Mouse (Mus musculus) limb, embryonic 15.5 days (tissue): ENCODE data around the gene Fa2h. TPM values are rescaled to one million over a fixed set of nuclear protein-coding genes. Genes with fewer than 3 reads are reported as not detected.

ENCODE experiments used
- ATAC-seq: fragments of 200-750 bp; cut with Nextera tagmentation; 2 replicates; pipeline ENCODE4 v1.8.0; 2017; ENCODE audit warnings: low read depth, moderate TSS enrichment; ENCODE audit not compliant: insufficient number of reproducible peaks, low FRiP score, low TSS enrichment
- H3K27ac ChIP-seq: fragments of 300-500 bp; sonication (generic); 2 replicates; pipeline ENCODE4 v1.5.1; 2015; ENCODE audit warnings: moderate library complexity, mild to moderate bottlenecking, inconsistent platforms
- H3K27me3 ChIP-seq: fragments of 300-500 bp; sonication (generic); 2 replicates; pipeline ENCODE4 v1.6.1; 2015; ENCODE audit warnings: inconsistent platforms
- H3K36me3 ChIP-seq: fragments of 300-500 bp; sonication (generic); 2 replicates; pipeline ENCODE4 v1.6.1; 2015; ENCODE audit warnings: inconsistent platforms
- H3K4me1 ChIP-seq: fragments of 300-500 bp; sonication (generic); 2 replicates; pipeline ENCODE4 v1.6.1; 2015; ENCODE audit warnings: inconsistent platforms
- H3K4me2 ChIP-seq: fragments of 300-500 bp; sonication (generic); 2 replicates; pipeline ENCODE4 v1.6.1; 2015; ENCODE audit warnings: mild to moderate bottlenecking, inconsistent platforms
- H3K4me3 ChIP-seq: fragments of 300-500 bp; sonication (generic); 2 replicates; pipeline ENCODE4 v1.5.1; 2015; ENCODE audit warnings: mild to moderate bottlenecking, inconsistent platforms
- H3K9ac ChIP-seq: fragments of 300-500 bp; sonication (generic); 2 replicates; pipeline ENCODE4 v1.6.1; 2015; ENCODE audit warnings: inconsistent platforms
- H3K9me3 ChIP-seq: fragments of 300-500 bp; sonication (generic); 2 replicates; pipeline ENCODE4 v1.6.1; 2016; ENCODE audit warnings: inconsistent platforms
- WGBS: fragments of 180-500 bp; shearing (Covaris S2); methylation state at CpG from one replicate; pipeline ENCODE4 v1.1.7; 2015; 5-methylcytosine and 5-hydroxymethylcytosine counted together
- polyA plus RNA-seq: library from polyadenylated mRNA; unstranded; fragments of >200 nt; fragmentation: Nextera tagmentation; extraction: Ambion mirVana; gene quantifications from 2 replicates; pipeline ENCODE4 v1.2.1, GENCODE M21; 2015

Fa2h gene
- polyA plus RNA-seq, 1 experiment from 2014 or later, result 0.12 TPM

DNA sequence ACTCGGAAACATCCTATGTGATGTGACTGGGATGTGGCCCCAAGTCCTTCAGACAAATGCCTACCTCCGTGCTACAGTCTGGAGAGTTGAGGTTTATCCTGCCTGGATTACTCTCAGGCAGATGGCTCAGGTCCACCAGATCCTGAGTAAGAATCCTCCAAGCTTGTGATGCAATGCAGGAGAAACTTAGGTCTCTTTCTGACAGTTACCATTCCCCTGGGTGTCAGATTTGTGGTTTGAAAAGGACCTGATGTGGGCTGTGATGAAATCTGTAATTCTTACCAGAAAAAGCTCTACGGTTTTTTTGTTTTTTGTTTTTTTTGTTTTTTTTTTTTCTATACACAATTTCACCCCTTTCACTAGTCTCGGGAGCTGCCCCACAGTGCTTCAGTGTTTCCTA, 4.0 kb downstream of the Fa2h start:
- no peak for ATAC-seq
- Histone ChIP-seq H3K27me3 (peaks cover 52% of the 10 kb centered on the region), H3K9ac (no peak overlapping the region), H3K4me3 (no peak overlapping the region), H3K4me1 (peaks cover 9% of the 10 kb centered on the region), H3K36me3 (no peaks in the 10 kb centered on the region), H3K27ac (no peak overlapping the region), H3K9me3 (no peaks in the 10 kb centered on the region), H3K4me2 (no peak overlapping the region)
- 78% methylated on average over 4 of the region's 4 CpGs for WGBS

DNA sequence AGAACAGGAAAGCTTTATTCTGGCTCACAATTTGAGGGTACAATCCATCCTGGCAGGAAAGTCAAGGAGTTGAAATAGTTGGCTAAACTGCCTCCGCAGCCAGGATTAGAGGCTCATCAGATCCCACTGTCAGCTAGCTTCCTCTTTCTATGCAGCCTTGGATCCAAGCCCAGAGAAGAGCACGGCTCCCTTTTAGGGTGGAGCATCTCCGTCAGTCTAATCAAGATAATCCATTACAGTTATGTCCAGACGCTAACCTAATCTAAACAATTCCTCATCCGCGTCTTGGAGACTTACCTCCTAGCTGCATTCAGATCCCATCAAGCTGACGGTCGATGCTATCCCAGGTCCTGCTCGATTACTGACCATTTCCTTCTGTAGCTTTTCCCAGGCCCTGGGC, 7.7 kb downstream of the Fa2h start:
- no peaks in the 10 kb centered on the region for H3K4me1 ChIP-seq
- H3K9me3 ChIP-seq, result no peaks in the 10 kb centered on the region
- H3K4me2 ChIP-seq, result no peak overlapping the region
- 62% methylated on average over 9 of the region's 9 CpGs for WGBS
- H3K9ac ChIP-seq, result no peak overlapping the region
- no peak overlapping the region for H3K27ac ChIP-seq
- H3K27me3 ChIP-seq, result peaks cover 30% of the 10 kb centered on the region
- H3K36me3 ChIP-seq, result no peaks in the 10 kb centered on the region
- no peak overlapping the region for H3K4me3 ChIP-seq
- ATAC-seq, result no peak

DNA sequence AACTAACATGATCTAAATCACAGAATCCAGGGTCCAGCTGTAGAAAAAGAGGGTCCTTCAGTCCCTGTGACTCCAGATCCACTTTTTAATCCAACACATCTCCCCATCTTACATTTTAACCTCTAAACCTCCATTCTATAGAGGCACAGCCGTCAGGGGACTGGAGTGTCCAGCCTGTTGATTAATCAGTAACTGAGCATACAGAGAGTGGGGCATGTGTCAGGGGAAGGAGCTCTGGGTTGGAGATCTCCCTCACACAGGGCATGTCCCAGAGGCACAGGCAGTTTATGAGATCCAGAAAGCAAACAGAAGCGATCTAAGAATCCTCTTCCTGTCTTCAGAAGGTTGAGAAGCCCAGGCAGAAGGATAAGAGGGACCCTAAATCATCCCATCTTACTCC, 9.0 kb downstream of the Fa2h start:
- WGBS, result 55% methylated on average over 2 of the region's 2 CpGs
- ATAC-seq, result no peak
- no peaks in the 10 kb centered on the region for H3K36me3 ChIP-seq
- H3K27ac ChIP-seq, result no peak overlapping the region
- no peaks in the 10 kb centered on the region for H3K4me1 ChIP-seq
- H3K9ac ChIP-seq, result no peak overlapping the region
- peaks cover 19% of the 10 kb centered on the region; the same call in 1 of the 2 replicates for H3K27me3 ChIP-seq
- no peak overlapping the region for H3K4me2 ChIP-seq
- H3K4me3 ChIP-seq, result no peak overlapping the region
- H3K9me3 ChIP-seq, result no peaks in the 10 kb centered on the region

DNA sequence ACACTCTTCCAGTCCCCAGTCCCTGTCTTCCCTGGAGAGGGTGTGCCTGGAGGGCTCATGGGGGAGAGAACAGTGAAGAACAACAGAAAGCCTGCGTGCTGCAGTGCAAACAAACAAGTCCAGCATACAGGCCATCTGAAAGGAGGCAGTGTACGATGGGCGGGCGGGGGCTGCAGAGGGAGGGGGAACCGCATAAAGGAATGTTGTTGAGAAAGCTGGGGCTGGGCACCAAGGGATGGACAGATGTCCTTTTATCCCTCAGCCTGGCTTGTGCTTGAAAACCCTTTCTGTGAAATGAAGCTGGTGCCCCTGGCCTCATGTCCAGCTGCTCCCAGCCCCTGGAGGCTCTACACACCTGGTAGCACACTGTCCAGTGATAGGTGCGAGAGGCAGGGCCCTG, 18.4 kb downstream of the Fa2h start:
- Histone ChIP-seq H3K27ac (no peak overlapping the region), H3K27me3 (no peaks in the 10 kb centered on the region), H3K9ac (no peak overlapping the region), H3K4me3 (no peak overlapping the region), H3K4me1 (no peaks in the 10 kb centered on the region), H3K9me3 (no peaks in the 10 kb centered on the region), H3K4me2 (no peak overlapping the region), H3K36me3 (no peaks in the 10 kb centered on the region)
- ATAC-seq, result no peak
- WGBS, result 66% methylated on average over 6 of the region's 6 CpGs

DNA sequence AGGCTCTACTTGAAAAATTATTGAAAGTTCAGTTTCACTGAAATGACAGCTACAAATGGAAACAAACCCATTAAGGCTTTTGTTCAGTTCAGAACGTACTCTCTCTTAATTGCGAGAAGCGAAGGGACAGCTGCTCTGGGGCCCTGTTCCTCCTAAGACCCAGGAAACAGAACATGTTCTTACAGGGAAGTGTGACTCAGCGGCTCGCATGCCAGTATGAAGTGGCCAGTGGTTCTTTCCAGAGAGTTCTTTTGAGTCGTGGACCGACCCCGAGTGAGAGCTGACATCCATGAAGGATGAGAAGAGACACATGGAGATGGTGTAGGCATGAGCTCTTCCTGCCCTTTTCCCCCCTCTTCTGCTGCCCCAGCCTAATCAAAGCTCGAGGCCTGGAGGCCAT, 23.9 kb downstream of the Fa2h start:
- no peak for ATAC-seq
- Histone ChIP-seq H3K4me3 (no peak overlapping the region), H3K27me3 (0 out of 2 replicates have a peak, but pooled peaks cover 4% of the 10 kb centered on the region), H3K9ac (no peak overlapping the region), H3K4me1 (0 out of 2 replicates have a peak, but pooled peaks cover 3% of the 10 kb centered on the region), H3K4me2 (no peak overlapping the region), H3K9me3 (no peaks in the 10 kb centered on the region), H3K36me3 (no peaks in the 10 kb centered on the region), H3K27ac (no peak overlapping the region)
- WGBS, result 79% methylated on average over 9 of the region's 9 CpGs

DNA sequence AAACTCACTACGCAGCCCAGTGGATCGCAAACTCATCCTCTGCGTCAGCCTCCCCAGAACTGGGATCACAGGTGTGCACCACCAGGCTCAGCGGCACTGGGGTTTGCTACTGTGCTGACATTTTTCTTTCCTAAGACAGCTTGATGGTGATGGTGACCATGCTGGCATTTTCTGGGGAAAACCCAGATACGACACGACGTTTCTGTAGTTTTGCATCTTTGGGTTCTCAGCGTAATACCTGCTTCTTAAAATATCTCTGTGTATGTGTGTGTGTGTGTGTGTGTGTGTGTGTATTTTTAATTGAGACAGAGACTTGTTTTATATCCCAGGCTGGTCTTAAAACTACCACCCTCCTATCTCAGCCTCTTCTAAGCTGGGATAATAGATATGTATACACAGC, 26.3 kb downstream of the Fa2h start:
- Histone ChIP-seq H3K4me3 (no peak overlapping the region), H3K4me2 (no peak overlapping the region), H3K27me3 (0 out of 2 replicates have a peak, but pooled peaks cover 4% of the 10 kb centered on the region), H3K9ac (no peak overlapping the region), H3K36me3 (no peaks in the 10 kb centered on the region), H3K9me3 (no peaks in the 10 kb centered on the region), H3K4me1 (0 out of 2 replicates have a peak, but pooled peaks cover 3% of the 10 kb centered on the region), H3K27ac (no peak overlapping the region)
- ATAC-seq, result no peak
- 79% methylated on average over 8 of the region's 8 CpGs for WGBS

DNA sequence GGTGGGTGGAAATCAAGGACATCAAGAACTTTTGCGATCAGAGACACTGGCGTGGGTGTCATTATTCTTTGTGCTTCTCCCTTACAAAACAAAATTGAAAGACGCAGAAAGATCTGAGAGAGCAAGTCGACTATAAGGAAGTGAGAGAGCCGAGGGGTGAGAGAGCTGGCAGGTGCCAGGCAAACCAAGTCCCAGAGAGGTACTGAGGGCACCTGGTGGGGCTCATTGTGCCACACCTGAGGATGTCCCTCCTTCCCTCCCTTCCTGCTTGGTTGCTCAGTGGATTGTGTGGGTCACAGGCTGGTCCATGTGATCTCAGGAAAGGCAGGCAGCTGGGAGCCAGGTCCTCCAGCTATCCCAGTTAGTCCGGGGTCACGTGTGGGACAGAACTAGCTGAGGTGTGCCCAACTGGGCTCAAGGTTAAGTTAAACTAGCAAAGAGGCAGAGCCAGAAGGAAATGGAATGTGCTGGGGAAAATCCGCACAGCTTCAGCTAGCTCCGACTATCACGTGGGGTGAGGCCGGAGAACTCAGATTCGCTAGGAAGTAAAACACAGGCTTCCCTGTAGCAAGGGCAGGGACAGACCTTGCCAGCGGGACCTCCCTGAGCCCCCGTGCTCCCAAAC, 26.9 kb downstream of the Fa2h start:
- no peaks in the 10 kb centered on the region for H3K9me3 ChIP-seq
- no peak for ATAC-seq
- H3K4me3 ChIP-seq, result no peak overlapping the region
- 0 out of 2 replicates have a peak, but pooled peaks cover 4% of the 10 kb centered on the region for H3K27me3 ChIP-seq
- 0 out of 2 replicates have a peak, but pooled peaks cover 3% of the 10 kb centered on the region for H3K4me1 ChIP-seq
- no peak overlapping the region for H3K4me2 ChIP-seq
- no peak overlapping the region for H3K9ac ChIP-seq
- no peaks in the 10 kb centered on the region for H3K36me3 ChIP-seq
- WGBS, result 39% methylated on average over 14 of the region's 14 CpGs
- H3K27ac ChIP-seq, result no peak overlapping the region

DNA sequence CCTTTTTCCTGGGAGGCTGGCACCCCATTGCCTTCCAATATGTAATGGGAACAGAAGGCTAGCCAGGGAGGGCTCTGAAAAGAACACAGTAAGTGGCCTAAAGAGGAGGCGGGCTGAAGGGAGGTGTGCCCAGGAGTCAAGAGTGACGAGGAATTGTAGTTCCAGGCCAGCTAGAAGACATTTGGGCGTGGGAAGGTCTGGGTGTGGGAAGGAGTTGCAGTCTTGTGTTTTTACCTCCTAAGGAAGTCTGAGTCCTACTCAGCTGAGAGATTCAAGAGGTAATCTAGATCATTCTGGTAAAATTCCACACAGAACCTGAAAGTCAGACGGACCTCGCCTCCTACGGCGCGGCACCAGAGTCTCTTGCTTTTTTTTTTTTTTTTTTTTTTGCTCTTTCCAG, 30.1 kb downstream of the Fa2h start:
- Histone ChIP-seq H3K9ac (no peak overlapping the region), H3K36me3 (no peaks in the 10 kb centered on the region), H3K4me2 (no peak overlapping the region), H3K27ac (no peak overlapping the region), H3K4me3 (no peak overlapping the region), H3K4me1 (0 out of 2 replicates have a peak, but pooled peaks cover 3% of the 10 kb centered on the region), H3K27me3 (0 out of 2 replicates have a peak, but pooled peaks cover 4% of the 10 kb centered on the region), H3K9me3 (no peaks in the 10 kb centered on the region)
- 79% methylated on average over 8 of the region's 8 CpGs for WGBS
- no peak for ATAC-seq

DNA sequence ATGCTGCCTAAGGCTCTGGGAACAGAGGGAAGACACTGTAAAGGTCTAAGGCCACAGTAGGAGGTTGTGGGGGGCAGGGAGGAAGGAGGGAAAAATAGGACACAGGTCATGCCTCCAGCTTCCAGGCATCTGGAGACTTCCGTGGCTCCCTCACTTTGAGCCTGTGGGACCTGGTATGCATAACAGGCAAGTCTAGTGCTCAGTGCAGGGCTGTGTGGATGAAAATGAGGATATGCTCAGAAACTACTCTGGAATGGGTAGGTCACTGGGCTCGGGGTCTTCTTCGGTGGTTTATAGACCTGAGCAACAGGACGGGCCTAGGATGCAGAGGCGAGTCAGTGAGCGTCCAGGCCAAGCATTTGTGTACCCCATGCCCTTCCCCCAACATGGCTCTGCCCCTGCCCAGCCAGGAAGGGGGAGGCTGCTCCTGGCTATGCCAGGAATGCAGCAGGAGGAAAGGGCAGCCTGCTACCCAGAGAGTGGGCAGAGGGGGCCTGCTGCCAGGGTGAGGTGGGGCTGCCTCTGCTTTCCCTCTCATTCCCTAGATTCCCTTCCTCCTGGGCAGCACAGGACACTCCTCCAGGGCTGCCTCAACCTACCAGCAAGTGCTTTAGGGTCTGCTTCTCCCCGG, 32.9 kb downstream of the Fa2h start:
- H3K9ac ChIP-seq, result no peak overlapping the region
- WGBS, result 56% methylated on average over 7 of the region's 7 CpGs
- no peak for ATAC-seq
- no peaks in the 10 kb centered on the region for H3K27me3 ChIP-seq
- no peaks in the 10 kb centered on the region for H3K9me3 ChIP-seq
- no peak overlapping the region for H3K27ac ChIP-seq
- no peaks in the 10 kb centered on the region for H3K36me3 ChIP-seq
- no peak overlapping the region for H3K4me2 ChIP-seq
- H3K4me3 ChIP-seq, result no peak overlapping the region
- no peaks in the 10 kb centered on the region for H3K4me1 ChIP-seq

DNA sequence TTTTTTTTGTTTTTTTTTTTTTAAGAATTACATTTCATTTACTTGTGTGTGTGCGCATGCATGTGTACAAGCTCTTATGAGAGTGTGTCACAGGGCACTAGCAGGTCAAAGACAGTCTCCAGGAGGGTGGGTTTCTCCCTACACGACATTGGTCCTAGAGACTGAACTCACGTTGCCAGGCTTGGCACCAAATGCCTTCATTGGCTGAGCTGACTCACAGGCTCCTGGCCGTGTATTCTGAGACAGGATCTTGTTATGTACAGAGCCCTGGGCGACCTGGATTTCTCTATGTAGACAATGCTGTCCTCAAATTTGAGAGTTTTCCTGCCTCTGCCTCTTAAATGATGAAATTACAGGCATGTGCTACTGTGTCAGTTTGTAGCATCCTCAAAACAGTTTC, 33.7 kb downstream of the Fa2h start:
- no peaks in the 10 kb centered on the region for H3K36me3 ChIP-seq
- H3K27me3 ChIP-seq, result no peaks in the 10 kb centered on the region
- ATAC-seq, result no peak
- 63% methylated on average over 5 of the region's 5 CpGs for WGBS
- H3K27ac ChIP-seq, result no peak overlapping the region
- H3K4me2 ChIP-seq, result no peak overlapping the region
- H3K9ac ChIP-seq, result no peak overlapping the region
- H3K4me1 ChIP-seq, result no peaks in the 10 kb centered on the region
- H3K4me3 ChIP-seq, result no peak overlapping the region
- H3K9me3 ChIP-seq, result no peaks in the 10 kb centered on the region

DNA sequence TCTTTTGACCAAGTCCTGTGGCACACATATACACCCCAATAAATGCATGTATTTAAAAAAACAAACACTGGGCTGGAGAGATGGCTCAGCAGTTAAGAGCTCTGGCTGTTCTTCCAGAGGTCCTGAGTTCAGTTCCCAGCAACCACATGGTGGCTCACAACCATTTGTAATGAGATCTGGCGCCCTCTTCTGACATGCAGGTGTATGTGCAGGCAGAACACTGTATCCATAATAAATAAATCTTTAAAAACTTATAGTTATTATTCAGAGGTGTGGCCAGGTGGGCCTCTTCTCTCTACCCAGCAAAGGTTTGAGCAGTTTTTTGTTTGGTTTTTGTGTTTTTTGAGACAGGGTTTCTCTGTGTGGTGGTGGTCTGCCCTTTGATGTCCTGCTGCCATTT, 34.7 kb downstream of the Fa2h start:
- H3K27me3 ChIP-seq, result no peaks in the 10 kb centered on the region
- H3K27ac ChIP-seq, result no peak overlapping the region
- 60% methylated on average over 1 of the region's 1 CpGs for WGBS
- no peak overlapping the region for H3K4me3 ChIP-seq
- ATAC-seq, result no peak
- no peaks in the 10 kb centered on the region for H3K36me3 ChIP-seq
- no peak overlapping the region for H3K4me2 ChIP-seq
- no peaks in the 10 kb centered on the region for H3K4me1 ChIP-seq
- H3K9ac ChIP-seq, result no peak overlapping the region
- no peaks in the 10 kb centered on the region for H3K9me3 ChIP-seq

DNA sequence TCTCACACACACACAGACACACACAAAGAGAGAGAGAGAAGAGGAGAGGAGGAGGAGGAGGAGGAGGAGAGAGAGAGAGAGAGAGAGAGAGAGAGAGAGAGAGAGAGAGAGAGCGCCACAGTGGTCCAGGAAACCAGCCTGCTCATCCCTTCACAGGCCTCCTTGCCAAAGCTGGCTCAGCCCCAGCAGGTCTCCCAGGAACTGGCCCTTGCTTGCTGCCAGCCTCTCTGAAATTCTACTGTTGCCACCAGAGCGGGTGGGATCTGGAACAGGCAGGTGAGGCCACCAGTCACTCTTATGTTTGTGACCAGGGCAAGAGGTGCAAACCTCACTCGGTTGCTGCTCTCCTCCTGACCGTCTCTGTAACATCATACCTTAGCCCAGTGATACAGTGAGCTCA, 36.2 kb downstream of the Fa2h start:
- no peak for ATAC-seq
- H3K4me2 ChIP-seq, result no peak overlapping the region
- H3K4me3 ChIP-seq, result no peak overlapping the region
- no peak overlapping the region for H3K9ac ChIP-seq
- H3K36me3 ChIP-seq, result no peaks in the 10 kb centered on the region
- H3K9me3 ChIP-seq, result no peaks in the 10 kb centered on the region
- H3K4me1 ChIP-seq, result no peaks in the 10 kb centered on the region
- 82% methylated on average over 4 of the region's 4 CpGs for WGBS
- no peak overlapping the region for H3K27ac ChIP-seq
- H3K27me3 ChIP-seq, result no peaks in the 10 kb centered on the region
